ENCODE assay signal across 25 mouse cellular contexts in genomic region chr9:107099487-107099886, GRCm38 (mm10).
"Had no signal": no experiment of that assay in that cellular context is flagged by ENCODE, and none has a peak within 500 bp of the region (broad histone marks: within the 10 kb centered on the region; RNA-seq: fewer than 3 reads in every experiment).

No protein-coding gene starts in this region.

- H3K9ac ChIP-seq: limb, embryonic 13.5 days; liver, embryonic 12.5 days; liver, embryonic 15.5 days; lung, embryonic 15.5 days; midbrain, embryonic 13.5 days; neural tube, embryonic 13.5 days; stomach, embryonic 15.5 days had no signal

- ATAC-seq: intestine, embryonic 16.5 days; liver, embryonic 12.5 days; midbrain, embryonic 13.5 days had no signal

- H3K9me3 ChIP-seq: limb, embryonic 10.5 days; limb, embryonic 13.5 days; liver, embryonic 12.5 days; liver, embryonic 15.5 days; lung, embryonic 15.5 days; megakaryocyte, embryonic 14.5 days; midbrain, embryonic 10.5 days; midbrain, embryonic 13.5 days; neural tube, embryonic 13.5 days; stomach, embryonic 15.5 days had no signal

- DNase-seq: kidney, adult 18-20 months; kidney, adult 9 months; kidney, postnatal 14 days; kidney, postnatal 4 days; liver; lung, adult 18-20 months; lung, postnatal 10 days; lung, postnatal 36 days; right cerebral cortex, postnatal 14 days; spleen, adult 18-20 months; thymus, adult 2 months; thymus, postnatal 14 days; thymus, postnatal 4 days had no signal

- H3K27ac ChIP-seq: limb, embryonic 10.5 days; limb, embryonic 13.5 days; liver, embryonic 12.5 days; liver, embryonic 15.5 days; lung, embryonic 15.5 days; midbrain, embryonic 10.5 days; midbrain, embryonic 13.5 days; neural tube, embryonic 13.5 days; stomach, embryonic 15.5 days had no signal

- H3K4me1 ChIP-seq: limb, embryonic 10.5 days; limb, embryonic 13.5 days; liver, embryonic 12.5 days; liver, embryonic 15.5 days; lung, embryonic 15.5 days; megakaryocyte, embryonic 14.5 days; midbrain, embryonic 10.5 days; midbrain, embryonic 13.5 days; neural tube, embryonic 13.5 days; stomach, embryonic 15.5 days had no signal

- H3K4me2 ChIP-seq: limb, embryonic 13.5 days; liver, embryonic 12.5 days; liver, embryonic 15.5 days; lung, embryonic 15.5 days; midbrain, embryonic 13.5 days; neural tube, embryonic 13.5 days; stomach, embryonic 15.5 days had no signal

- H3K36me3 ChIP-seq: limb, embryonic 10.5 days; limb, embryonic 13.5 days; liver, embryonic 12.5 days; liver, embryonic 15.5 days; lung, embryonic 15.5 days; midbrain, embryonic 10.5 days; midbrain, embryonic 13.5 days; neural tube, embryonic 13.5 days; stomach, embryonic 15.5 days had no signal

- H3K4me3 ChIP-seq: limb, embryonic 10.5 days; limb, embryonic 13.5 days; liver, embryonic 12.5 days; liver, embryonic 15.5 days; lung, embryonic 15.5 days; megakaryocyte, embryonic 14.5 days; midbrain, embryonic 10.5 days; midbrain, embryonic 13.5 days; myocyte; neural tube, embryonic 13.5 days; stomach, embryonic 15.5 days had no signal

- H3K27me3 ChIP-seq: limb, embryonic 13.5 days; liver, embryonic 12.5 days; liver, embryonic 15.5 days; lung, embryonic 15.5 days; megakaryocyte, embryonic 14.5 days; midbrain, embryonic 13.5 days; neural tube, embryonic 13.5 days; stomach, embryonic 15.5 days had no signal
